Mouse (Mus musculus): ENCODE results near the gene Olfr90. TPM values are rescaled to one million over a fixed set of nuclear protein-coding genes. Genes with fewer than 3 reads are reported as not detected.

The Olfr90 gene
- total and polyA plus RNA-seq, 3 experiments = not detected

DNA sequence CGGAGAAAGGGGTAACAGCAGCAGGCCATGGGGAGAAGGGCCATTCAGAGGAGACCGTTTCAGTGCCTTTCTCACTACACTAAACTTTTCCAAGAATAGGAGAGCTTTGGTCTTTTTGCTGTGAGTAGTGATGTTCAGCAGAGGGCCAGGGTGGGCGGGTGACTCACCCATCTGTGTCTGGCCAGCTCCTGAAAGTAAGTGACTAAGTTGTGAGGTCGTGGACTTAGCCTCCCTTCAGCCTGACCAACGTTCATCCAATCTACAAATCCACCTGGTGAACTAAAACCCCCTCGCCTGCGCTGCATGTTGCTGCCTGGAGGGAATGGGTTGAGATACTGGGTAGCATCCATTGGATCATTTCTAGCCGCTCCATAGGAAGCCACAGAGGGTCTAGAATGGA is 18.2 kb downstream of the Olfr90 start:
- no peak for DNase-seq (ENCODE audit: extremely low read depth)
- no peak for TF ChIP-seq TCF12 (IDR thresholded peaks at IDR 0.05; ENCODE audit: low read depth, low read length)
- no peak for TF ChIP-seq MAX (IDR thresholded peaks at IDR 0.05; ENCODE audit: low read length)
- no peak for TF ChIP-seq EP300 (IDR thresholded peaks at IDR 0.05; ENCODE audit: low read length)
- TF ChIP-seq MXI1 (IDR thresholded peaks at IDR 0.05; ENCODE audit: low read depth, low read length) = no peak
- TF ChIP-seq JUN (IDR thresholded peaks at IDR 0.05; ENCODE audit: insufficient read depth, low read depth, low read length) = no peak
- no peak for TF ChIP-seq USF1 (IDR thresholded peaks at IDR 0.05; ENCODE audit: low read depth, low read length)
- TF ChIP-seq CHD1 (IDR thresholded peaks at IDR 0.05; ENCODE audit: low read depth, low read length) = no peak
- no peak for TF ChIP-seq SIN3A (IDR thresholded peaks at IDR 0.05; ENCODE audit: low read length)
- Histone ChIP-seq H3K4me1 (ENCODE audit: control insufficient read depth in 1 of 2, insufficient read depth in 2 of 2) (no peaks in the 10 kb centered on the region), H3K27me3 (replicated peaks) (no peaks in the 10 kb centered on the region), H3K9ac (ENCODE audit: insufficient read depth, low read depth) (no peak overlapping the region), H3K4me3 (replicated peaks in 1 of 3; ENCODE audit: low read depth in 2 of 3, low read length in 2 of 3, poor library complexity in 1 of 3) (no peak overlapping the region), H3K9me3 (replicated peaks; ENCODE audit: low read length) (no peaks in the 10 kb centered on the region), H3K36me3 (replicated peaks in 1 of 2; ENCODE audit: control insufficient read depth in 1 of 2, insufficient read depth in 1 of 2, low read length in 1 of 2) (peaks cover 20 to 85% of the 10 kb centered on the region in 2 experiments), H3K79me2 (replicated peaks; ENCODE audit: control insufficient read depth, extremely low read depth, insufficient read depth, poor library complexity, severe bottlenecking) (no peaks in the 10 kb centered on the region), H3K4me2 (ENCODE audit: insufficient read depth, low read depth, poor library complexity, severe bottlenecking) (no peak overlapping the region), H3K27ac (ENCODE audit: insufficient read depth, low read depth) (no peak overlapping the region)
- dilution Hi-C loops (cut with MboI; ENCODE audit: extremely low pct_ligation_motif_present, extremely low pct_unique_long_range_greater_than_20kb, low sequenced_read_pairs) (no loop called here), in situ Hi-C loops (cut with MboI; ENCODE audit: low pct_ligation_motif_present, low pct_unique_long_range_greater_than_20kb, low sequenced_read_pairs) (no loop called here)

GRCm38 (mm10) chr17:37067861-37068260 is 20.4 kb downstream of the Olfr90 start:
- Histone ChIP-seq H3K79me2 (replicated peaks; ENCODE audit: control insufficient read depth, extremely low read depth, insufficient read depth, poor library complexity, severe bottlenecking) (no peaks in the 10 kb centered on the region), H3K27me3 (replicated peaks) (no peaks in the 10 kb centered on the region), H3K36me3 (replicated peaks in 1 of 2; ENCODE audit: control insufficient read depth in 1 of 2, insufficient read depth in 1 of 2, low read length in 1 of 2) (peaks cover 11 to 86% of the 10 kb centered on the region in 2 experiments), H3K4me3 (replicated peaks in 1 of 3; ENCODE audit: low read depth in 2 of 3, low read length in 2 of 3, poor library complexity in 1 of 3) (no peak overlapping the region), H3K4me2 (ENCODE audit: insufficient read depth, low read depth, poor library complexity, severe bottlenecking) (no peak overlapping the region), H3K9me3 (replicated peaks; ENCODE audit: low read length) (no peaks in the 10 kb centered on the region), H3K9ac (ENCODE audit: insufficient read depth, low read depth) (no peak overlapping the region), H3K4me1 (ENCODE audit: control insufficient read depth in 1 of 2, insufficient read depth in 2 of 2) (no peaks in the 10 kb centered on the region), H3K27ac (ENCODE audit: insufficient read depth, low read depth) (no peak overlapping the region)
- no peak for TF ChIP-seq TBP (conservative IDR thresholded peaks at IDR 0.05; ENCODE audit: low read depth, low read length)
- TF ChIP-seq JUN (IDR thresholded peaks at IDR 0.05; ENCODE audit: insufficient read depth, low read depth, low read length) = no peak
- TF ChIP-seq HCFC1 (IDR thresholded peaks at IDR 0.05; ENCODE audit: low read depth, low read length) = no peak
- no peak for TF ChIP-seq PAX5 (IDR thresholded peaks at IDR 0.05; ENCODE audit: low read length)
- TF ChIP-seq MAZ (IDR thresholded peaks at IDR 0.05; ENCODE audit: low read depth, low read length) = no peak
- TF ChIP-seq SIN3A (IDR thresholded peaks at IDR 0.05; ENCODE audit: low read length) = no peak
- TF ChIP-seq BHLHE40 (IDR thresholded peaks at IDR 0.05; ENCODE audit: low read depth, low read length) = no peak
- no peak for TF ChIP-seq CHD1 (IDR thresholded peaks at IDR 0.05; ENCODE audit: low read depth, low read length)
- dilution Hi-C loops (cut with MboI; ENCODE audit: extremely low pct_ligation_motif_present, extremely low pct_unique_long_range_greater_than_20kb, low sequenced_read_pairs) = no loop called here
- no peak for DNase-seq (ENCODE audit: extremely low read depth)
- in situ Hi-C loops (cut with MboI; ENCODE audit: low pct_ligation_motif_present, low pct_unique_long_range_greater_than_20kb, low sequenced_read_pairs) = loop anchor here (10.0 kb wide), 1 partner anchor 173 kb away; the partner anchor contains the start of genes Trim31 and Trim40

- Histone ChIP-seq H3K4me1 (ENCODE audit: control insufficient read depth in 1 of 2, insufficient read depth in 2 of 2) (no peaks in the 10 kb centered on the region), H3K4me2 (ENCODE audit: insufficient read depth, low read depth, poor library complexity, severe bottlenecking) (no peak overlapping the region), H3K9me3 (replicated peaks; ENCODE audit: low read length) (no peaks in the 10 kb centered on the region), H3K9ac (ENCODE audit: insufficient read depth, low read depth) (no peak overlapping the region), H3K36me3 (replicated peaks in 1 of 2; ENCODE audit: control insufficient read depth in 1 of 2, insufficient read depth in 1 of 2, low read length in 1 of 2) (peaks cover 6 to 87% of the 10 kb centered on the region in 2 experiments), H3K27ac (ENCODE audit: insufficient read depth, low read depth) (no peak overlapping the region), H3K27me3 (replicated peaks) (no peaks in the 10 kb centered on the region), H3K4me3 (replicated peaks in 1 of 3; ENCODE audit: low read depth in 2 of 3, low read length in 2 of 3, poor library complexity in 1 of 3) (no peak overlapping the region), H3K79me2 (replicated peaks; ENCODE audit: control insufficient read depth, extremely low read depth, insufficient read depth, poor library complexity, severe bottlenecking) (no peaks in the 10 kb centered on the region)
- dilution Hi-C loops (cut with MboI; ENCODE audit: extremely low pct_ligation_motif_present, extremely low pct_unique_long_range_greater_than_20kb, low sequenced_read_pairs) = no loop called here
- TF ChIP-seq JUN (IDR thresholded peaks at IDR 0.05; ENCODE audit: insufficient read depth, low read depth, low read length) = no peak
- TF ChIP-seq HCFC1 (IDR thresholded peaks at IDR 0.05; ENCODE audit: low read depth, low read length) = no peak
- TF ChIP-seq SIN3A (IDR thresholded peaks at IDR 0.05; ENCODE audit: low read length) = no peak
- no peak for TF ChIP-seq MAZ (IDR thresholded peaks at IDR 0.05; ENCODE audit: low read depth, low read length)
- in situ Hi-C loops (cut with MboI; ENCODE audit: low pct_ligation_motif_present, low pct_unique_long_range_greater_than_20kb, low sequenced_read_pairs) = loop anchor here (10.0 kb wide), 1 partner anchor 171 kb away; the partner anchor contains the start of genes Trim31 and Trim40
- DNase-seq (ENCODE audit: extremely low read depth) = no peak
Observed at GRCm38 (mm10) chr17:37065993-37066392, 22.3 kb downstream of the Olfr90 start.
